Mouse (Mus musculus): ENCODE data around the gene Tnnc1. TPM values are rescaled to one million over a fixed set of nuclear protein-coding genes. Genes with fewer than 3 reads are reported as not detected.

Gene Tnnc1
- total RNA-seq, 1 experiment from 2014 or later = not detected

DNA sequence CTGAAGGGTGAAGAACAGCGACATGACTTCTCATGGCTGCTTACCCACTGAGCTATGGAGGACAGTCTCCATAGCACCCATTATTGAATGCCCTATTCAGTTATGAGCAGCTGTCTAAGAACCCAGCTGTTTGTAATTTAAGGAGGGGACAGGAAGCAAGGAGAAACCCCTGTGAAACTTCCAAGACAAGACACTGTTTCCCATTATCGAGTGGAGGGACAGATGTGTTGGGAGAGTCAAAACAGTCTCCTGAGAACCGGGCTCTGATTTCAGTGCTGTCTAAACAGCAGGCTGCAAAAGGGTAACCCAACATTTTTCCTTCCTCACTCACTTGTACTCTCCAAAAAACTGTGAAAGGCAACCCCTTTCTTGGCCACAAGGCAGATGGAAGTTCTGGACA lies 32.4 kb downstream of the Tnnc1 start:
- ATAC-seq (replicated peaks; ENCODE audit: insufficient number of reproducible peaks, low FRiP score, low TSS enrichment, poor library complexity, severe bottlenecking) = no peak

GRCm38 (mm10) chr14:31244777-31245176 lies 36.7 kb downstream of the Tnnc1 start:
- no peak for ATAC-seq (replicated peaks; ENCODE audit: insufficient number of reproducible peaks, low FRiP score, low TSS enrichment, poor library complexity, severe bottlenecking)

- no peak for ATAC-seq (replicated peaks; ENCODE audit: insufficient number of reproducible peaks, low FRiP score, low TSS enrichment, poor library complexity, severe bottlenecking)
These were observed 37.8 kb downstream of the Tnnc1 start for GRCm38 (mm10) chr14:31245946-31246345.

DNA sequence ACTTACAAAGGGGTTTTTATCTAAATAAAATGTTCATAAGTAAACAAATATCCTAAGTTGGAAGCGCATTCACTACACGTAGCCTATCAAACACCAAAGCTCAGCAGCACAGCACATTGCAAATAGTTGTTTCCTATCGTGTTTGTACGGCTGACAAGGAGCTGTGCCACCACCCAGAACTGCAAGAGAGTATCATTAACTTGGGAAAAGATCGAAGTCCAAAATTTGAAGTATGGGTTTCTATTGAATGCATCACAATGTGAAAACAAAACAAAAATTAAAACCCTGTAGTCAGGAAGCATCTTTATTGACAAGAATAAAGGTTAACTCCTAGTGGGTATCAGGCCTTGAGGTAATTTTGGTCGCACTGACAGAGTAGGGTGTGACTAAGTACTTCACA lies 40.3 kb downstream of the Tnnc1 start:
- no peak for ATAC-seq (replicated peaks; ENCODE audit: insufficient number of reproducible peaks, low FRiP score, low TSS enrichment, poor library complexity, severe bottlenecking)

- ATAC-seq (replicated peaks; ENCODE audit: insufficient number of reproducible peaks, low FRiP score, low TSS enrichment, poor library complexity, severe bottlenecking) = no peak; the same call in 1 of the 2 replicates
These were observed 42.3 kb downstream of the Tnnc1 start for GRCm38 (mm10) chr14:31250222-31251083.

DNA sequence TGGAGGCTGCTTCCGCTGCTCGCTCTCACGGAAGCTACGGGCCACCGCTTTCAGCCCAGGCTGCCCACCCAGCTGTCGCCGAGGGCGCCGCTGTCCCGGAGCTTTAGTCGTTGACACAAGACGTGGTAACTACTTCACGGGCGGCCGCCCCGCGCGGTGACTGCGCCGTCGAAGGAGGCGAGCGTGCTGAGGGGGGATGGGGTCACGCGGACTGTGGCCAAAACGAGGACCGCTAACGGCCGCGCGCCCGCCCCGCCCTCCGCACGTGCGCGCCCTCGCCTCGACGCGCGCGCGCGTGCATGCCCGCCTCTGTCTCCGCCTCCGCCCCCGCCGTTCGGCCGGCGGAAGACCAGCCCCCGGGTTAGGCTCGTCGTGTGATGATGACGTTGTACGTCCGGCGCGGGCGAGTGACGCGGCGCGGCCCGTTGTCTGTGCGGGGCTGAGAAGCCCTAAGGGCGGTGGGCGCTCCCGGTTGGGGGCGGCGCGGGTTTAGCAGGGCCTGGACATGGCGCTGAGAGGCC lies 43.0 kb downstream of the Tnnc1 start, which contains the start of the genes Phf7 and Bap1:
Phf7 (minus strand) TSS at position 234 of the 521 bp plus-strand sequence.
Bap1 (plus strand) TSS at position 367 of the 521 bp plus-strand sequence.
- peak; percentile 86 for ATAC-seq (replicated peaks; ENCODE audit: insufficient number of reproducible peaks, low FRiP score, low TSS enrichment, poor library complexity, severe bottlenecking)

GRCm38 (mm10) chr14:31251626-31252025 lies 43.5 kb downstream of the Tnnc1 start:
- ATAC-seq (replicated peaks; ENCODE audit: insufficient number of reproducible peaks, low FRiP score, low TSS enrichment, poor library complexity, severe bottlenecking) = 0 out of 2 replicates have a peak, but pooled peaks have one; percentile 7

GRCm38 (mm10) chr14:31252091-31252490 lies 44.0 kb downstream of the Tnnc1 start:
- ATAC-seq (replicated peaks; ENCODE audit: insufficient number of reproducible peaks, low FRiP score, low TSS enrichment, poor library complexity, severe bottlenecking) = no peak

- ATAC-seq (replicated peaks; ENCODE audit: insufficient number of reproducible peaks, low FRiP score, low TSS enrichment, poor library complexity, severe bottlenecking) = no peak
These were observed 50.5 kb downstream of the Tnnc1 start for GRCm38 (mm10) chr14:31258476-31259050.

DNA sequence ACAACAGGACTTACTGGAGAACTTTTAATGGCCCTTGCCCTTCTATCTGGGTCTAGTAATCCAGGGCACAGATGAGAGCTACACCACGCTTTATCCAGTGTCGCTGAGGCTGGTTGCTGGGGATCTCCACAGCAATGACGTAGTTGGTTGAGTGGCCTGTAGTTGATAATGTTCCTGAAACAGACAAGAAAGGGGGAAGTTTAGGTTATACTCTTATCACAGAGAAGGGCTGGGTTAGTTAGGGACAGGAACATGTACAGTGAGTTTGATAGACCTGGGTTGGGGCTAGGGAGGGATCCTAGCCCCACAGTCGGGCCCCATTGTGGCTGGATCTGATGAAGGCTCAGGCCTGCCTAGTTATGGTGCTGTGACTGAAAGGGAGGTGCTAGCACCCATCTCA lies 52.3 kb downstream of the Tnnc1 start:
- ATAC-seq (replicated peaks; ENCODE audit: insufficient number of reproducible peaks, low FRiP score, low TSS enrichment, poor library complexity, severe bottlenecking) = no peak

DNA sequence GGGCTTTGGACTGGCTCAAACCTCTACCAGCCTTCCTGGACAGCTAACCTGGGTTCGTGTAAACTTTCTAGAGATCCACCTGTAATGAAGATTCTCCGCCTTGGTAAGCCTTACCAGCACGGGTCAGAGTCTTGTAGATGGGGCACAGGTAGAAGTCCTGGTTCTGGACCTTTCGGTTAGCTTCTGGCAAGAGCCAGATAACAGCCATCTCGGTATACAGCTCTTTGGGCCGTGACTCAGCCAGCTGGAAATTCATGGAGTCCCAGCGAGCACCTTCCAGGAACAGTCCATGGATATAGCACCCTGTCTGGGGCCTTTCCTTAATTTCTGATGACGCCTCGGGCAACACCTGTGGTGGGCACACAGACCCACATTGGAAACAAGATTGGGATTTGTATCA lies 52.8 kb downstream of the Tnnc1 start:
- ATAC-seq (replicated peaks; ENCODE audit: insufficient number of reproducible peaks, low FRiP score, low TSS enrichment, poor library complexity, severe bottlenecking) = no peak

Other genes with a start within 250 kb of the Tnnc1 start
- gene Glt8d1, start 206.9 kb upstream of the Tnnc1 start, total RNA-seq (2017) = 17.0 to 29.2 TPM (median 20.6 TPM) in 3 replicates
- 73.5 to 105 TPM (median 73.5 TPM) in 3 replicates for gene Spcs1, start 206.6 kb upstream of the Tnnc1 start, total RNA-seq (2017)
- gene Pbrm1, start 189.2 kb upstream of the Tnnc1 start, total RNA-seq (2017) = 41.7 to 67.0 TPM (median 49.4 TPM) in 3 replicates
- 99.4 to 162 TPM (median 133 TPM) in 3 replicates for gene Gnl3, start 189.2 kb upstream of the Tnnc1 start, total RNA-seq (2017)
- 28.8 to 62.7 TPM (median 40.4 TPM) in 3 replicates for gene Smim4, start 79.4 kb upstream of the Tnnc1 start, total RNA-seq (2017)
- gene Nt5dc2, start 77.3 kb upstream of the Tnnc1 start, total RNA-seq (2017) = 1.7 to 2.7 TPM in 2 of 3 replicates, not detected in the other
- gene Stab1, start 39.7 kb upstream of the Tnnc1 start, total RNA-seq (2017) = not detected in 3 replicates
- gene Nisch, start 8.6 kb downstream of the Tnnc1 start, total RNA-seq (2017) = 88.8 to 157 TPM (median 111 TPM) in 3 replicates
- gene Sema3g, start 9.5 kb downstream of the Tnnc1 start, total RNA-seq (2017) = not detected in 3 replicates
- 13.2 to 19.6 TPM (median 14.0 TPM) in 3 replicates for gene Phf7, start 43.0 kb downstream of the Tnnc1 start, total RNA-seq (2017)
- 40.4 to 69.5 TPM (median 59.6 TPM) in 3 replicates for gene Bap1, start 43.1 kb downstream of the Tnnc1 start, total RNA-seq (2017)
- under 0.01 TPM in 1 of 3 replicates, not detected in the others for gene Dnah1, start 115.6 kb downstream of the Tnnc1 start, total RNA-seq (2017)
- 67.9 to 73.5 TPM (median 73.1 TPM) in 3 replicates for gene Capn7, start 128.3 kb downstream of the Tnnc1 start, total RNA-seq (2017)
- 37.1 to 51.1 TPM (median 40.7 TPM) in 3 replicates for gene Sh3bp5, start 227.8 kb downstream of the Tnnc1 start, total RNA-seq (2017)

Data from monocyte, adult 5-6 weeks (primary cell).